Mouse (Mus musculus): ENCODE measurements around the gene Selenoh. TPM values are rescaled to one million over a fixed set of nuclear protein-coding genes. Genes with fewer than 3 reads are reported as not detected.

Gene Selenoh
- total RNA-seq (2021) (10 to 100 TPM; 19.2 to 29.8 TPM), polyA plus RNA-seq (2012; rRNA removed) (42.2 and 63.0 TPM in 2 replicates)
- long read RNA-seq, transcript Selenoh-202 (4 exons, 654 nt), result minor isoform, 6 of 17 reads
- long read RNA-seq, transcript Selenoh-203 (4 exons, 747 nt), result major isoform, 10 of 17 reads
- long read RNA-seq, partial matches to known transcripts, result 1 of 17 reads
- long read RNA-seq, other reads (novel, unspliced or antisense), result 0 of 17 reads

DNA sequence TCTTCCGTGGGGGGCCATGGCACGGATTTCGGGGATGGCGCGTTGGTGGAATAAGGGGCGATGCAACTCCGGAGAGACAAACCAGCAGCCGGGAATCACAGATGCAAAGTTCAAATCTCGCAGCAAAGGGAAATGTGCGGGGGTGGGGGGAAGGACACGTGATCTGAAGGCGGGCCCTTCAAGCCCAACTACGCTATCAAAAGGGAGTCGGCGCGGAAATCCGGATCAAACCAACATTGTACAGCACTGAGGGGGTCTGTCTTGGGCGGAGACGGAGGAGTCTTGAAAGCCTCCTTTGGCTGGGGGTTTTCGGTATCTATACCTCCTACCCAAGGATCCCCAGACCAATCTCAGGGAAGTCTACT lies at the start of gene Selenoh:
TSS of gene Selenoh (minus strand) at position 202 of the 365 bp plus-strand sequence.
- peak; percentile 85 for DNase-seq

DNA sequence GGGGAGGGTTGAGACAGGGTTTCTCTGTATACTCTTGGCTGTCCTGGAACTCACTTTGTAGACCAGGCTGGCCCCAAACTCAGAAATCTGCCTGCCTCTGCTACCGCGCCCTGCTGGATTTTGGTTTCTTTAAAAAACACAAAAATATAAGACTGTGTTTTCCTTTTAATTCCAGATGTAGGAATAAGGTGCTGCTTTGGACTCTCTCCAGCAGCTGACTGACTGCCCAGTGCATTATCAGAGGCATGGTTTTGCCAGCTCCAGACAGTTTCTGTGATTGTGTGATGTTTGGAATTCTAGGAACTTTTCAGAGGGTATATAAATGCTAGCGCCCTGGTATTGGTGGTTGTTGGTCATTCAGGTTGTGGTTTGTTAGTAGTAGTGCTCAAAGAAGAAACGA lies 46.8 kb upstream of the Selenoh start:
- no peak for DNase-seq

DNA sequence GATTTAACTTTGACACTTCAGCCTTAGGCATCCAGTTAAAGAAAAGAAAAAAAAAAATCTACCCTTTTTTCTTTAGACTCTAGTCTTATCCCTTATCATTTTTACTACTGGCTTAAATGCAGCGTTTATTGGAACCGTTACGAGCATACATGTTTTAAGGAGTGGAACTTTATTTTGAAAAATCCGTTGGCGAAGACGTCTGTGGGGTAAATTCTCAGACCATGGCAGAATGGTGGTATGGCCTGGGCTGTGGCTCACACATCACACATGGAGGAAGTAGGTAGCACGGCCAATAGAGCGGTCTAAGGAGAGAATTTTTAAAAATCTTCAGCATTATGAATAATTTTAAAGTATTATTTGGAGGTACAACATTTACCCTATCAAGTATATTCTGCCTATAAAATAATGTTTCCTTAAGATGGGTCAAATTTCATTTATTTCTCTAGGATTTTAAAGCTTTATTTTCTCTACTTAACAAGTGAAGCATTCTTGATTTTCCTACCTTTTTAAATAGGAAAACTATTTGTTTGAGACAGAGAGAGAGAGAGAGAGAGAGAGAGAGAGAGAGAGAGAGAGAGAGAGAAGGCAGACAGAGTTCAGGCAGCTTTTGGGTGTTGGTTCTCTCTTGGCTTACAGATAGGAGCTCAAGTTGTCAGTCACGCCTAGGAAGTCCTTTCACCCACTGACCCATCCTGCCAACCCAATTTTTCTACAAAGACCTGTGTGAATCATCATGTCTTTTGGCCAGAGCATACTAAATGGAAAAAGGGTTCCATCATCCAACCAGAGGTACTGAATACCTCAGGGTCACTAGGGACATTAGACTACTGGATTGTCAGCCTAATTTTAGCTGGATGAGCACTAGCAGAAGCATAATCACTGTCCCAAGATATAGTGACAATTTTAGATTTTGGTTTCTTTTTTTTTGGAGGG lies 46.1 kb upstream of the Selenoh start:
- DNase-seq, result no peak

DNA sequence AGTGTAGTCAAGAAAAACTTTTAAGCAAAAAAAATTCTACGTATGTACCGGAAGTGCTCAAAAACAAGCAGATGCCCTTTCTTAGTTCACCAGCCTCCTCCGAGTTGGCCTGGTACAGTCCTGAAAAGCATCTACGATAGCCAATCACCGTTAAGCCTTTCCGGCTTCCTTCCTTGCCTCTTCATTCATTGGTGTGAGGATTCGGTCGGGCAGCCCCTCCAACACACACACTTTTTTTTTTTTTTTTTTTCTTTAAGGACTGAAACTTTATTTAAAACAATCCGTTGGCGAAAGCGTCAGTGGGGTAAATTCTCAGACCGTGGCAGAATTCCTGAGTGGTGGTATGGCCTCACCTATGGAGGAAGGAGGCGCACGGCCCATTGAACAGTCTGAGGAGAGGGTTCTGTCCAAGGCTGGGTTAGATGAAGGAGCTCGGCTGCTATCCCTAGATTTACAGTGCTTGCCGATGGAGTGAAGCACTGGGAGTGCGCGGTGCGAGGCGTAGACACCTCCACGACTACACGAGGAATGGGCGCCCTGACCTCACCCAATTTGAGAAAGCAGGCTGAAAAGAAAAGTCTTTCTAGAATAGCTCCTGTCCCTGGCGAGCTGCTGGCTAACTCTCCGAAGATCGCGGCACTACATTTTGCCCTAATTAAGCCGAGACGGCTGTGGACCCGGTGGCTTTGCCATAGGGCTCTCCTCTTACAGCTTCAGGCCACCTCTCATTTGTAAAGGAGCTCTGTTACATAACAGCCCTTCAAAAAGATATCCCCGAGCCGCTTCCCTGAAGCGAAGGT lies 45.2 kb upstream of the Selenoh start:
- peak; percentile 80 for DNase-seq

DNA sequence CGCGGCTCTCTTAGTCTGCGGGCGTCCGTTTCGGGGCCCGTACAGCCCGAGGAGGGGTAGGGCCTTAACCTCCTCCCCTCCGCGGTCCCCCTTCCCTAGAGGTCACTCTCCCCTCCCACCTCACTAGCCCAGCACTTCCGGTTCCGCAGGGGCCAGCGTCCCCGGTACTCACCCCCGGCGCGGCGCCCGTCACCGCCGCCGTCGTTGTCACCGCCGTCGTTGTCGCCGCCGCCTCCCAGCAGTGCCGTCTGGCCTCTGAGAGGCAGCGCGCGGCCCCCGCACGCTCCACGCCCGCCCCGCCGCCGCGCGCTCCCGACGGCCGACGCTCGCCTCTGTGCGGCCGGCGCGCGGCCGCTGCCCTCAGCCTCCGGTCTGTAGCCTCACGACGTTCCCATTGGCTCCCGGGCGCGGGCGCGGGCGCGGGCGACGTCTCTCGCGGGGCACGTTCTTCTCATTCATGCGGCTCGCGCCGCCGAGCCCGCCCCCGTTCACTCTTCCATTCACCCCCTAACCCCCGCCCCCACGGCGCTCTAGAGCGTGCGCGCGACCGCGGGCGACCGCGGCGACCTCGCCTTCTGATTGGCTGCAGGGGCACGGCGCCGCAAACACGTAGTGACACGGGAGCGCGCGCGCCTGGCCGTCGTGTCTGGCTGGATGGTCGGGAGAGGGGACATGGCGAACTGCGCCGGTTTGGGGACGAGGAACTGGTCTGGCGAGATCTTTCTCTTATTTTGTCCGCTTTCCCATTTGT lies 44.4 kb upstream of the Selenoh start, which contains the start of gene Zdhhc5:
TSS of gene Zdhhc5 (minus strand) at position 370 of the 751 bp plus-strand sequence.
- DNase-seq, result peak; percentile 99

DNA sequence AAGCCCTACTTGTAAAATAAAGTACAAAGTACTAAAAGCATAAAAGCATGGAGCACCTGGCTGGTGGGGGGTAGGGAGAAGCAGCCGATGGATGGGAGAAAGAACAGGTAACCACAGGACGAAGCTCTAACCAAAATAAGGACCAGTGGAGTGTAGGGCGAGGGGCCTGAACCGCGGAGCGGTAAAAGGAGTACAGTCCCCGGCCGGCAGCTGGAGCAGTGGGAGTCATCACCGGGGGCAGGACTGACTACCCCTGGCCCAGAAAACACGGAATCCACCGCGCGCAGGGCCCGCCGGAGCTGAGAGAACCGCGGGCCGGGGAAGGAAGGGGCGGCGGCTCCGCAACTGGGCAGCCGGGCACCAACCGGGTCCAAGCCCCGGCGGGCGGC lies 43.8 kb upstream of the Selenoh start:
- no peak for DNase-seq

DNA sequence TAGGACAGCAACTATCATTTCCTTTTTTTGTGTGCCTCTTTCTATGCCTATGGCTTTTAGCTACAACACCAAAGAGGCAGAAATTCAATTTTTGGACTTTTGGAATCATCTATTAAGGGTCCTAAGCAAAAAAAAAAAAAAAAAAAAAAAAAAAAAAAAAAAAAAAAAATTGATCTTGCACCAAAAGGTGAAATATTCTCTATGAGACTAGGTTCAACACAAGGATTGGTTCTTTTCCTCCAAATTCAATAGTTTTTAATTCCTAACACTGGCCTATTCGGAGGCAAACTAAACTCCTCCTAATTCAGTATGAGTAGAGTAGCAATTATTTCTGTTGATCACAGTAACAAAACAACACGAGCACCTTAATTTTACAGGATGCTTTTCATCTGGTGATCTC lies 41.3 kb upstream of the Selenoh start:
- DNase-seq, result no peak

DNA sequence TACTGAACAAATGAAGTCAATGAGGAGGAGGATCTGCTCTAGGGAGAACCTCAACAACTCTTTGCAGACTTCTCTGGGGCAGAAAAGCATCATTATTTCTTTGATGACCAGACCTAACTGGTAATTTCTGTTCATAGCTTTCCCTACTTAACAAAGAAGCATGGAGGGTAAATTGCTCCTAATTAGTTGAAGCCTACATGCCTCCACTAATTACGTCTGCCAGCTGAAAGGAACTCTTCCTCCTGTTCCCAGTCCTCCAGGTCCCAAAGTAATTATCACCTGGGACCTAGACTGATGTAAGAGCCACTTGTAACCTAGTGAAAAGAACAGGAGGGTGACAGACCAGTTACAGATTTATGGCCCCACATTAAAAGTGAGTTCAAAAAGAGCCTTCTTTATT lies 37.0 kb upstream of the Selenoh start:
- no peak for DNase-seq

DNA sequence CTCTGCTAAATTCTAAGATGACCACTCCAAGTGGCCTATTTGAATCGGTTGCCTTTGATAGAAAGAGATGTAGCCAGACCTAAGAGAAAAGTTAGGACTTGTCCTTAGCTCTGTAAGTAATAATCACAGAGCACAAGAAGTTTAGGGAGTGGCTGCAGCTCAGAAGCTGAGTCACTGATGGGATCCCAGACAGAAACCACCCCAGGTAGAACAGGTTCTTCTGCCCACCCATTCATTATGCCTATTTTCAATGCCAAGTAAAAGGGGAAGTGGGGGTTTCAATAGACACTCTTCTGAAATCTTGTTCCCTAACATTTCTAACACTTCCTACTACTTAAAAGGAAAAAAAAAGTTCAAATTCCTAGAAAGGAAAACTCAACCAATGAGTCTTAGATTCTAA lies 34.7 kb upstream of the Selenoh start:
- DNase-seq, result no peak

DNA sequence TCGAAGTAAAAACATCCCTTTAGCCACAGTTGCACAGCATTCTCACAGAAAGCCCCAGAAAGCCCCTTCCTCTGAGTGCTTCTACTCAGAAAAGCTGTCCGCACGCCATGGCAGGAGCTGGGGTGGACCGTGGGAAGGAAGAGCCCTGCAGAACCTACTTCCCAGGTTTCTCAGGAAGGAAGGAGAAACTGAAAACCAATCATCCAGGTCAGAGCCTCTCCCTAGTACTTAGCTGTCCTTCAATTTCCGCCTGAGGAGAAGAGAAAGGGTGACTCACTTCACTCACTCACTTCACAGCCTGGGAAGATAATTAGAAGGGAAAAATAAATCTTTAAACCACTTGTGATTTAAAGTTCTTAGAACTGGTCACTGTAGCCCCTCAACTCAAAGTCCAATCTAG lies 33.8 kb upstream of the Selenoh start:
- no peak for DNase-seq

DNA sequence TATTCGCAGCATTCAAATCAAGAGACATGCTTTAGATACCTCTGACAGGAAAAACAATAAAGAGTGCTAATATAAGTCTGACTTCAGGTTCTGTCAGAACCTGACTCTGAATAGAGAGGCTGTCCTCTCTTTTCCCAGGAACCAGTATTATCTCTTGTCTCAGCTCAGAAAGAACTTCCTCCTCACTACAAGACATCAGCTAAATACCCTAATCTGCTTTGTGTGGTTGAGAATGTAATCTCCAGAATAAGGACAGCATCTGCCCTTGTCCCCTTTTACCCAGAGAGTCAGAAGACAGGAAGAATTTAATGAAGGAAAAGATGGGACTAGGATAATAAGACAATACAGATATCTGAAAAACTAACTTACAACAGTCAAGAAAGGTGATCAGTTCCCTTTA lies 32.9 kb upstream of the Selenoh start:
- DNase-seq, result no peak

DNA sequence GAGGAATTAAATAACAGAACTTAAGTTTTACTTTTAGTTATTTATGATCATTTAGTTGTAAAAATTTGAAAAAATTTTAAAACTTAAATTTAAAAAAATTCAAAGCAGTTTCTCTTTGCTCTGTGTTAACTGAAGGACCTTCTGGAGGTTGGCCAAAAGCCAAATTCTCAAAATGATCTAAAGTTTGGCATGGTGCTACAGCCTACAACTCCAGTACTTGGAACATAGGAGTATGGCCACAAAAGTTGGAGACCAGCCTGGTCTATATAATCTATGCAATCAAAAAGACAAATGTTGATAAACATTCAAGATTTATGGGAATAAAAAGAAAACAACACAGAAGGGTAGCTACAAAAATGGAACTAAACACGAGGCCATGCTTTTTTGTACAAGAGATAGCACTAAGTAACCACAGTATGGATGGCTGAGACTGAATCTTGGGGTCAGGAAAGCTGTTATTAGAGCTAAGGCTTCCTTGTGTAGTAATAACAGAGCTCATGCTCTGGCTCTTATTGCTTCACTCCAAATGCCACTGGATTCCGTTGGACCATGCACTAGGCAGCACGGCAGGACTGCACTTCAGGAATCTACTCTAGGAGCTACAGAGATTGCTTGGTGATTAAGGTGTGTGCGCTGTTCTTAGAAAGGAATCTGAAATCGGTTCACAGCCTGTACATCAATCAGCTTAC lies 24.6 kb upstream of the Selenoh start:
- no peak for DNase-seq

DNA sequence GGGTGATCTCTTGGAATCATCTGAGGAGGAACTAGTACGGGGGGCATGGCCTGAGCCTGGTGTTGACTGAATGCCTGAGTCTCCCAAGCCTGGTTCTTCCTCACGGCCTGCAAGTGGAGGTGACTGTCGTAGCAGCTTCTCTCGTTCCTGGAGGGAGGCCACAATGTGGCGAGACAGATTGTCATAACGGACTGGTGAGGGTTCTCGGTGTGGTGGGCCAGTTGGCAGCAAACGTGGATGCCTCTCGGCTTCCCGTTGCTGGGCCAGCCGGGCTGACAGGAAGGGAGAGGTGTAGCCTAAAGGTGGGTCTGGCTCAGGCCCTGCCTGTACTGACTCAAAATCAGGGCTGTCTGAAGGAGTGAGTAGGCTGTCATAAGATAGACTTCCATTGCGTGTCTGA lies 19.5 kb upstream of the Selenoh start:
- no peak for DNase-seq

DNA sequence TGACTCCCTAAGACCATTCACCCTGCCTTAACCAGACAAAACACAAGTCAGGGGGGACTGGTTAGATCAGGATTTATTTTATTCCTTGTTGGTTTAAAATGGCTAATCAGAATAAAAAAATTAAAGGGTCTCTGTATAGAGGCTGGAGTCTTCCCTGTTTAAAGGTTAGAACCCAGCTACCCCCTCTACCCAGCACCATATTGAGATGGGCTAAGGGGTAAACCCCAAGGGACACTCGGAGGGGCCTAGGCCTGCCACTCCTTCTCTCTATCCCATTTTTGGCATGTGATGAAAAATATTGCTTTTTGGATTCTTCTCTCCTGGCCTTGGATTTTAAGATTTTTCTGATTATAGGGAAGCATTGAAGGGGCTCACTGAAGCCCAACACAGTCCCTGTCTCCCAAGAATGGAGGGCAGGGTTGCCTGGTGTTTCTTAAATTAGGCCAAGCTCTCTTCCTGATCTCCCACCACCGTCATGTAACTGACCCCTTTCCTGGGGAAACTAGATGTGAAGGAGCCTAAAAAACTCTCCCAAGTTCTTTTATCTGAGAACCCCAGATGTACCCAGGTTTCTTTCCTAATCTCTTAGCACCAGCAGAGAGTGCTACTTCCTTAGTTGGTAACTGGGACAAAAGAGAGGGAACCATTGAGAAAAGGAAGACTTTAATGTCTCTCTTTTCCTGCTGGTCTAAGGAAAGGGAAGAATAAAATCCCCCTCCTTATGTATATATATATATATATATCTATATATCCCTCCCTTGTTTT lies 17.7 kb upstream of the Selenoh start:
- no peak for DNase-seq

DNA sequence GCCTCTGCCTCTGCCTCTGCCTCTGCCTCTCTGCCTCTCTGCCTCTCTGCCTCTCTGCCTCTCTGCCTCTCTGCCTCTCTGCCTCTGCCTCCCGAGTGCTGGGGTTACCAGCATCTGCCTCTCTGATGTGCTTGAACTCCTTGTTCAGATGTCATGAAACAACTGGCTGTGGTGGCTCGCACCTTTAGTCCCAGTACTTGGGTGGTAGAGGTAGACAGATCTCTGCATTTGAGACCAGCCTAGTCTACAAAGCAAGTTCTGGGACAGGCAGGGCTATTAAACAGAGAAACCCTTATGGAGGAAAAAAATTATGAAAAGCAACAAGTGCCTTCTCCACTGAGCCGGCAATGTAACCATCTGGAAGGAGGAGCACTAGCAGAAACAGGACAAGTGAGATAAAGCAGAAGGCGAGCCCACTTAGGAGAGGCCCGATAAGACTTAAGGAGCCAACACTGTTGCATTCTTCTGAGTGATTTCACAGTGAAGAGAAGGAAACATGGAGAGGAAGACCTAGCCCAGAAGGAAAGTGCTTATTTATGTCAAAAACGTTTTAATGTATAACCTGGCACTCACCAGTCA lies 12.1 kb upstream of the Selenoh start:
- DNase-seq, result no peak

DNA sequence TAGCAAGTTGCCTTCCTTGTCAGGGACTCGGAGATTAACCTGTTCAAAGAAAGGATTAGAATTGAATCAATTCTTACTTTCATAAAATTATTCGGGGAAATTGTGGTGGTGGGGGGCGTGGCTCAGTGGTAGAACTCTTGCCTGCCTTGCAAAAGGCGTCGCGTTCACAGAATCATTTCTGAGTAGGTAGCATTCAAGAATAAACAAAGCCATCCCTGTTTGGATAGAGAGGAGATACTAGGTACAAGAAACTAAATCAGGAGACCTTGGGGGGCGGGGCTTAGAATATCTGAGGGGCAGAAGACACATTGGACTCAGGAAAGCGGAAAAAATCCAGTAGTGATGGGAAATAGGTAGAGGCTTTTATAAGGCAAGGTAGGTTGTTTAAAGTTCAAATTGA lies 8.4 kb upstream of the Selenoh start, which contains the start of gene Tmx2:
TSS of gene Tmx2 (minus strand) at position 125 of the 400 bp plus-strand sequence.
- DNase-seq, result no peak

DNA sequence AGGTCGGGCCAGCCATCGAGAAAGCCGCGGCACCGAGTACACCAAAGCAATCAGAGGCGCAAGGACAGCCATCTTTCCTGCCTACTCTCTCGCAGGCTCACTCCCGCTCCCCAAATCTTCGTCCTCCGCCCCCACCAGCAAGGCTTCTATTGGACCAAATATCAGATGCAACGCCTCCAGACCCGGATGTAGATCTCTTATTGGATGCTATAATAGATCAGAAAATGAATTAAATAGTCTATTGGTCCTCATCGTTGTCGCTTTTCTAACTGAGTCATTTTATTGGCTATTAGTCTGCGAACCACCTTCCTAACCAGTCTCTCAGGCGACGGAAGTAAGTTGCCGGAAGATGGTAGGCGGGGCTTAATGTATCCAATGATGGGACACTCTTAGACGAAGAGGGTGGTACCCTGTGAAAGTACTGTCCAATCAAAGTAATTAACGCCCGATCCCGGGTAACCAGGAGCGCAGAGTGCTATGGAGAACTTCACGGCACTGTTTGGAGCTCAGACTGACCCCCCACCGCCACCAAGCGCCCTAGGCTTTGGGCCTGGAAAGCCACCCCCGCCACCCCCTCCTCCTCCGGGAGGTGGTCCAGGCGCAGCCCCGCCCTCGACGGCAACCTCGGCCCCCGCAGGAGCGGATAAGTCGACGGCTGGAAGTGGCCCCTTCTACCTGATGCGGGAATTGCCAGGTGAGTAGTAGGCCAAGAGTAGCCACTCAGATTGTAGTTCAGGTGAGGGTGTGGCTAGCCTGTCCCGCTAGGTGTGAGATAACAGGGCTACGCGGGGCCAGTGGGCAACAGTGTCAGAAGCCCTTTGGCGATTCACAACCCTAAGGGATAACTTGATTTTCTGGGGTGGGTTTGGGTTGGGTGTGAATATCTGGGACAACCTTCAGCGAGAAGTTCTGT lies 7.7 kb upstream of the Selenoh start, which contains the start of the genes Gm28635 and Med19:
TSS of gene Gm28635 (minus strand) at position 74 of the 913 bp plus-strand sequence.
TSS of gene Med19 (plus strand) at position 435 of the 913 bp plus-strand sequence.
- peak; percentile 96 for DNase-seq

DNA sequence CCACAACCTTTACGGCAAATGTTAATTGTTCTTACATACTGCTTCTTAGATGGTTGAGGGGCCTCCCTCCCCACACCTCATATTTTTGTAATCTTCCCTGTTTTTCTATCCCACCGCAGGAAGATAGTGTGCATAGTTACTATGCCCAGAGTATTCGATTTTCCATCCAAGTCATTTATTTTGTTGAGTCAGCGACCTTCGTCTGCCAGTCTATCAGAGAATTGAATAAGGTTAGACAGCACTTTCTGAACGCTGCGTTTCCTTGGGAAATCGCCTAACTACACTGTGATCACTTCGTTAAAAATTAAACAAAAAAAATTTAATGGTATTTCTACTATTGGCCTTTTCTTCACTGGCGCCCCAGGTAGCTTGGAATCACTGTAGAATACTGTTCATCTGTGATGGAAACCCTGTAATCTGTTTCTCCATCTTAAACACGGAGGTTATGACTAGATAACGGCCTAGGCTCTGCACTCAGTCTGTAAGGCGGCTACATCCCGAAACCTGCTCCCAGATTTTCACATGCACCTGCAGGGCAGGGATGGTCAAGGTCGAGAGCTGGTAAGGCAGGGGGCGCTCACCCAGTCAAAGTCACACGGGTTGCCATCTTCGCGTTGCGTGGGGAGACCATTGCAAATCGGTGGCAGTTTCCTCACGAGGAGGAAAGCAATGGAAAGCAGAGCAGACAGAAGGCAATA lies 6.8 kb upstream of the Selenoh start:
- DNase-seq, result no peak

All from adrenal gland, adult 2 months (tissue).